Mouse (Mus musculus) thymus, postnatal 25 days (tissue): ENCODE data around the gene Slc25a24.

Experiments
- DNase-seq: peaks from one replicate; pipeline ENCODE4 v3.0.0; 2022

Gene Slc25a24

GRCm38 (mm10) chr3:109171070-109171778 is 48.3 kb downstream of the Slc25a24 start:
- DNase-seq = peak; percentile 52

GRCm38 (mm10) chr3:109174394-109174793 is 51.4 kb downstream of the Slc25a24 start:
- no peak for DNase-seq

GRCm38 (mm10) chr3:109178705-109179104 is 55.8 kb downstream of the Slc25a24 start:
- DNase-seq = no peak

GRCm38 (mm10) chr3:109179528-109180076 is 56.7 kb downstream of the Slc25a24 start:
- DNase-seq = no peak

DNA sequence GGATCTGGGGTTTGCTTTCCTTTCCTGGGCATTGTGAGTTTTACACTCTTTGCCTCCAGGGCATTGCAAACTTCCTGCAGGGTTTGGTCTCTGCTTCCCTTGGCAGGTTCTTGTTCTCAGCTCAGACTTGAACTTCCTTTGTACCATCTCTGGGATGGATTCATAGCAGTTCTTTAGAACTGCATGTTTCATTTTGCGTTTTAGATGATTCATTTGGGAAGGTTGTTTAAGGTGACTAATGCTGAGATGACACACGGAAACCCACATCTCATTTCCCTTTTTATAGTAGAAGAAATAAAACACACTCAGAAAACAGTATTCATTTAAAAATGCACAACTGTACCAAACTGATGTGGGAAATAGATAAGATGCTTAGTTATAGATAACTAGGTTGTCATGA is 73.2 kb downstream of the Slc25a24 start:
- DNase-seq = no peak

DNA sequence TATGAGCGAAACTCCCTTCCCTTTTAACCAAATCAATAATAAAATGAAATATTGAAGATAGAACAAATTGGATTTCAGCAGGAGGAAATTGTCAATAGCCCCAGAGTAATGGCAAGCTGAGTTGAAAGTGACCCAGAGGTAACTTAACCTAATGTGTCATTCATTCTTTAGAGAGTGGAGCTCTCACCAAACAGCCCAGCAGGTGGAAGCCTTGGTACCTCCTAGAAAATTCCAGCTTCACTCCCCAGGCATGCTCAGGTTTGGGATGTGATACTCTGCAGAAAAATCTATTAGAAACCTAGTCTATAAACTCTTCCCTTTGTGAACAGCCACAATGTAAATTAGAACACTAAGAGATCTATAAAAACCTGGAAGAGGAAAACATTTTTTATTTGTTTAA is 76.3 kb downstream of the Slc25a24 start:
- no peak for DNase-seq

GRCm38 (mm10) chr3:109212322-109212721 is 89.4 kb downstream of the Slc25a24 start:
- no peak for DNase-seq

- DNase-seq = no peak
Observed at GRCm38 (mm10) chr3:109216352-109216751, 93.4 kb downstream of the Slc25a24 start.
